Mouse (Mus musculus): ENCODE measurements around the gene Bend5.

Gene Bend5

GRCm38 (mm10) chr4:111442435-111443238 is 27.8 kb downstream of the Bend5 start:
- DNase-seq (ENCODE audit: low spot score in 2 of 2), result peak; percentile 17 to 40

- no peak for DNase-seq (ENCODE audit: low spot score in 2 of 2)
These were observed 29.3 kb downstream of the Bend5 start for GRCm38 (mm10) chr4:111443906-111444615.

GRCm38 (mm10) chr4:111444616-111445160 is 29.9 kb downstream of the Bend5 start:
- no peak for DNase-seq (ENCODE audit: low spot score in 2 of 2)

- DNase-seq (ENCODE audit: low spot score in 2 of 2), result no peak
These were observed 33.1 kb downstream of the Bend5 start for GRCm38 (mm10) chr4:111447918-111448317.

- DNase-seq (ENCODE audit: low spot score in 2 of 2), result no peak
These were observed 33.8 kb downstream of the Bend5 start for GRCm38 (mm10) chr4:111448586-111448985.

- DNase-seq (ENCODE audit: low spot score in 2 of 2), result no peak
These were observed 34.8 kb downstream of the Bend5 start for GRCm38 (mm10) chr4:111449442-111450199.

- no peak for DNase-seq (ENCODE audit: low spot score in 2 of 2)
These were observed 36.6 kb downstream of the Bend5 start for GRCm38 (mm10) chr4:111451283-111451918.

GRCm38 (mm10) chr4:111452192-111452591 is 37.4 kb downstream of the Bend5 start:
- no peak for DNase-seq (ENCODE audit: low spot score in 2 of 2)

GRCm38 (mm10) chr4:111453275-111453674 is 38.5 kb downstream of the Bend5 start:
- DNase-seq (ENCODE audit: low spot score in 2 of 2), result no peak

- DNase-seq (ENCODE audit: low spot score in 2 of 2), result no peak
These were observed 40.8 kb downstream of the Bend5 start for GRCm38 (mm10) chr4:111455621-111456020.

- no peak for DNase-seq (ENCODE audit: low spot score in 2 of 2)
These were observed 42.8 kb downstream of the Bend5 start for GRCm38 (mm10) chr4:111457568-111457967.

GRCm38 (mm10) chr4:111467293-111467773 is 52.5 kb downstream of the Bend5 start:
- DNase-seq (ENCODE audit: low spot score in 2 of 2), result no peak

- no peak for DNase-seq (ENCODE audit: low spot score in 2 of 2)
These were observed 53.0 kb downstream of the Bend5 start for GRCm38 (mm10) chr4:111467796-111468195.

- no peak for DNase-seq (ENCODE audit: low spot score in 2 of 2)
These were observed 55.0 kb downstream of the Bend5 start for GRCm38 (mm10) chr4:111469847-111470246.

GRCm38 (mm10) chr4:111471726-111472125 is 56.9 kb downstream of the Bend5 start:
- DNase-seq (ENCODE audit: low spot score in 2 of 2), result no peak

- DNase-seq (ENCODE audit: low spot score in 2 of 2), result no peak
These were observed 57.7 kb downstream of the Bend5 start for GRCm38 (mm10) chr4:111472511-111472910.

GRCm38 (mm10) chr4:111473014-111473413 is 58.2 kb downstream of the Bend5 start:
- DNase-seq (ENCODE audit: low spot score in 2 of 2), result no peak

GRCm38 (mm10) chr4:111475374-111475971 is 60.7 kb downstream of the Bend5 start:
- DNase-seq (ENCODE audit: low spot score in 2 of 2), result no peak

GRCm38 (mm10) chr4:111477507-111477906 is 62.7 kb downstream of the Bend5 start:
- DNase-seq (ENCODE audit: low spot score in 2 of 2), result no peak

- DNase-seq (ENCODE audit: low spot score in 2 of 2), result no peak
These were observed 68.7 kb downstream of the Bend5 start for GRCm38 (mm10) chr4:111483499-111483898.

- no peak for DNase-seq (ENCODE audit: low spot score in 2 of 2)
These were observed 70.4 kb downstream of the Bend5 start for GRCm38 (mm10) chr4:111485189-111485588.
